Mouse (Mus musculus): ENCODE results near the gene Slc50a1. TPM values are rescaled to one million over a fixed set of nuclear protein-coding genes. Genes with fewer than 3 reads are reported as not detected.
A peak's percentile ranks its signal among the peaks of the same experiment; 100 is the strongest.

Slc50a1 gene
- 35.3 and 38.1 TPM in 2 replicates for polyA plus RNA-seq (2014; fragmentation: Nextera tagmentation; extraction: Ambion mirVana)

DNA sequence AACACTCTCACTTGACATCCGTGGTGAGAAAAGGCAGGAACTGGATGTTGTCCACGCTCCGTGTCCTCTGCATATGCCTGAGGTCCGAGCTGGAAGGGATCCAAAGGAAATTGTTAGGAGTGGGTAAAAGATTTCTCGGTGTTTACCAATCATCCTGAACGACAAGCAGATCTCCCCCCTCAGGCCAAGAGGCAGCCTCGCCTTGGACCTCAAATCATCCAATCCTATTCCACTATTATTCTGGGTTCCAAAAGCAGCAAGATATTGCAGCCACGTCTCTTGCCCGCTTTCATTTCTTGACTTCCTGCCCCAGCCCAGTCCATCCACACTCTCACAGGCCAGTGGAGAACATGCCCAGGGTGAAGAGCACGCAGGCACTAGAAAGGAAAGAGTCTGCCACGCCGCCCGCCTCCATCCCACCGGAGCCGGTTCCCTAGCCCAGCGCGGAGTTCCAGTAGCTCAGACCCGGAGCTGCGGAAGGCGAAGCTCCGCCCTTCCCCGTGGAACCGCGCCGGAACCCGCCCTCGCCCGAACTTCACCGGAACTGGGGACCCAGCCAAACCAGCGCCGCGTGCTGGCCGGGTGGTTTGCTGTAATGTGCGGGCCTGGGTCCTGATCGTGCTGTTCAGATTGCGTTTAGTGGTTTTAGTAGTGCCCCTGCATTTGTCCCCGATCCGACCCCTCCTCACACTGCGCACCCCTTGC lies at the start of gene Slc50a1:
Gene Slc50a1 (minus strand): TSS at position 520 of the 705 bp plus-strand sequence.
- H3K27me3 ChIP-seq (ENCODE audit: control insufficient read depth, insufficient read depth, low read length), result no peaks in the 10 kb centered on the region
- H3K36me3 ChIP-seq (ENCODE audit: control insufficient read depth, insufficient read depth, low read length), result 0 out of 2 replicates have a peak, but pooled peaks cover 4% of the 10 kb centered on the region
- ATAC-seq (ENCODE audit: low FRiP score, low TSS enrichment) (peak; percentile 59; the same call in 1 of the 2 replicates), DNase-seq (peak; percentile 84)
- H3K9me3 ChIP-seq (ENCODE audit: control insufficient read depth, low read length), result no peaks in the 10 kb centered on the region
- peak within 1 kb of the TSS; percentile 53 for H3K9ac ChIP-seq (replicated peaks; ENCODE audit: low read length)
- peaks cover 17% of the 10 kb centered on the region for H3K4me1 ChIP-seq (ENCODE audit: control insufficient read depth, insufficient read depth, low read length)
- H3K4me3 ChIP-seq (replicated peaks; ENCODE audit: low read depth, low read length), result peak within 1 kb of the TSS; percentile 39
- 3% methylated on average over 39 of the region's 39 CpGs for WGBS
- peak within 1 kb of the TSS; percentile 56 for H3K27ac ChIP-seq (replicated peaks; ENCODE audit: low read depth, low read length)
- peak within 1 kb of the TSS; percentile 68 for H3K4me2 ChIP-seq (ENCODE audit: low read length)

GRCm38 (mm10) chr3:89319591-89320350 lies 49.4 kb upstream of the Slc50a1 start:
- peak; percentile 69 for DNase-seq
- Histone ChIP-seq H3K4me1 (ENCODE audit: control insufficient read depth, insufficient read depth, low read length) (peaks cover 50% of the 10 kb centered on the region), H3K27me3 (ENCODE audit: control insufficient read depth, insufficient read depth, low read length) (peaks cover 30% of the 10 kb centered on the region), H3K36me3 (ENCODE audit: control insufficient read depth, insufficient read depth, low read length) (peaks cover 5% of the 10 kb centered on the region), H3K4me2 (ENCODE audit: low read length) (peak overlapping the region; percentile 80), H3K4me3 (replicated peaks; ENCODE audit: low read depth, low read length) (peak overlapping the region; percentile 69), H3K27ac (replicated peaks; ENCODE audit: low read depth, low read length) (peak overlapping the region; percentile 67), H3K9ac (replicated peaks; ENCODE audit: low read length) (peak overlapping the region; percentile 52; the same call in 1 of the 2 replicates), H3K9me3 (ENCODE audit: control insufficient read depth, low read length) (no peaks in the 10 kb centered on the region)
- 3% methylated on average over 58 of the region's 58 CpGs for WGBS
- no peak for ATAC-seq (ENCODE audit: low FRiP score, low TSS enrichment)

GRCm38 (mm10) chr3:89318971-89319590 lies 48.7 kb upstream of the Slc50a1 start:
- peaks cover 12% of the 10 kb centered on the region for H3K36me3 ChIP-seq (ENCODE audit: control insufficient read depth, insufficient read depth, low read length)
- H3K4me3 ChIP-seq (replicated peaks; ENCODE audit: low read depth, low read length), result peak overlapping the region; percentile 69
- peak overlapping the region; percentile 52; the same call in 1 of the 2 replicates for H3K9ac ChIP-seq (replicated peaks; ENCODE audit: low read length)
- DNase-seq (no peak), ATAC-seq (ENCODE audit: low FRiP score, low TSS enrichment) (no peak)
- peak overlapping the region; percentile 80 for H3K4me2 ChIP-seq (ENCODE audit: low read length)
- peaks cover 50% of the 10 kb centered on the region for H3K4me1 ChIP-seq (ENCODE audit: control insufficient read depth, insufficient read depth, low read length)
- WGBS, result 6% methylated on average over 21 of the region's 21 CpGs
- H3K27me3 ChIP-seq (ENCODE audit: control insufficient read depth, insufficient read depth, low read length), result peaks cover 30% of the 10 kb centered on the region
- H3K9me3 ChIP-seq (ENCODE audit: control insufficient read depth, low read length), result no peaks in the 10 kb centered on the region
- H3K27ac ChIP-seq (replicated peaks; ENCODE audit: low read depth, low read length), result peak overlapping the region; percentile 67

DNA sequence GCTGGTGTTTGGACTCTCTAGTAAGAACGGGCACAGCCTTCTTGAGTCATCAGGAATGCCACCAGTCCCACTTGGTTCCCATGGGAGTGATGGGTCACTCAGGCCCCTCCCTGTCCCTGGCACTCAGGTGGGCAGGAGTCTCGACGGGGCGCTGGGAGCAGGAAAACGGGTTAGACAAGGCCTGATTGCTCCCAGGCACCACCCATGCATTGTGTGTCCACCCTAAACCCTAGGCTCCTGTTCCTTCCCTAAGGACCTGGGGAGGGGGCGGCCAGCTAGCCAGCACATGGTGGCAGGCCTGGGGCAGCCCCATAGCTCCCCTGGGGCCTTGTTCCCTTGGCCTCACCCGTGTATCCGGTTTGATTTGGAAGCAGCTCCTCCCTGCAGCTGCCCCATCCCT lies 47.9 kb upstream of the Slc50a1 start:
- 72% methylated on average over 8 of the region's 8 CpGs for WGBS
- Histone ChIP-seq H3K36me3 (ENCODE audit: control insufficient read depth, insufficient read depth, low read length) (peaks cover 18% of the 10 kb centered on the region), H3K4me2 (ENCODE audit: low read length) (no peak overlapping the region), H3K9ac (replicated peaks; ENCODE audit: low read length) (no peak overlapping the region), H3K4me1 (ENCODE audit: control insufficient read depth, insufficient read depth, low read length) (peaks cover 50% of the 10 kb centered on the region), H3K4me3 (replicated peaks; ENCODE audit: low read depth, low read length) (no peak overlapping the region), H3K9me3 (ENCODE audit: control insufficient read depth, low read length) (no peaks in the 10 kb centered on the region), H3K27me3 (ENCODE audit: control insufficient read depth, insufficient read depth, low read length) (peaks cover 30% of the 10 kb centered on the region), H3K27ac (replicated peaks; ENCODE audit: low read depth, low read length) (no peak overlapping the region)
- ATAC-seq (ENCODE audit: low FRiP score, low TSS enrichment) (no peak), DNase-seq (no peak)

GRCm38 (mm10) chr3:89317246-89317645 lies 46.9 kb upstream of the Slc50a1 start:
- Histone ChIP-seq H3K27me3 (ENCODE audit: control insufficient read depth, insufficient read depth, low read length) (peaks cover 30% of the 10 kb centered on the region), H3K36me3 (ENCODE audit: control insufficient read depth, insufficient read depth, low read length) (peaks cover 22% of the 10 kb centered on the region), H3K4me3 (replicated peaks; ENCODE audit: low read depth, low read length) (no peak overlapping the region), H3K4me2 (ENCODE audit: low read length) (0 out of 2 replicates have a peak overlapping the region, but pooled peaks have one; percentile 1), H3K9me3 (ENCODE audit: control insufficient read depth, low read length) (no peaks in the 10 kb centered on the region), H3K27ac (replicated peaks; ENCODE audit: low read depth, low read length) (no peak overlapping the region; the same call in 1 of the 2 replicates), H3K4me1 (ENCODE audit: control insufficient read depth, insufficient read depth, low read length) (peaks cover 50% of the 10 kb centered on the region), H3K9ac (replicated peaks; ENCODE audit: low read length) (no peak overlapping the region)
- ATAC-seq (ENCODE audit: low FRiP score, low TSS enrichment), result no peak
- 54% methylated on average over 6 of the region's 6 CpGs for WGBS
- DNase-seq, result no peak

DNA sequence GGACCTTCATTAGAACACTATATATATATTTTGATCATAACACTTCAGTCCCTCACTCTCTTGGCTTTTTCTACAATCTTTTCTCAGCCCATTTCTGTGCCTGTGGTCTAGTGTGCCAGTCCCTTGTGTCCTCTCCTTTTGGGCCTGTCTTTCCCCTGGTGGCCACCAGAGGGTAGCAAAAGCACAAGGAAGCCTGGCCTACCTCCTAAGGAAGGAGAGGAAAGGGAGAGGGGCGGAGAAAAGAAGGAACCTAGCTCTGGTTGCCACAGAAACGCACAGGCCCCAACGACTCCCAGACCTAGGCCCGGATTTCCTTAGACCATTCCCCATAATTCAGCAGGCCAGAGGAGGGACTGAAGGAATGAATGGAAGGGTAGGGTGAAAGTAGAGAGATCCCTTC lies 46.5 kb upstream of the Slc50a1 start:
- peaks cover 50% of the 10 kb centered on the region for H3K4me1 ChIP-seq (ENCODE audit: control insufficient read depth, insufficient read depth, low read length)
- no peaks in the 10 kb centered on the region for H3K9me3 ChIP-seq (ENCODE audit: control insufficient read depth, low read length)
- H3K36me3 ChIP-seq (ENCODE audit: control insufficient read depth, insufficient read depth, low read length), result peaks cover 22% of the 10 kb centered on the region
- peaks cover 30% of the 10 kb centered on the region for H3K27me3 ChIP-seq (ENCODE audit: control insufficient read depth, insufficient read depth, low read length)
- ATAC-seq (ENCODE audit: low FRiP score, low TSS enrichment), result no peak
- H3K9ac ChIP-seq (replicated peaks; ENCODE audit: low read length), result no peak overlapping the region
- under 1% methylated on average over 4 of the region's 4 CpGs for WGBS
- DNase-seq, result peak; percentile 93
- no peak overlapping the region for H3K4me3 ChIP-seq (replicated peaks; ENCODE audit: low read depth, low read length)
- peak overlapping the region; percentile 45 for H3K4me2 ChIP-seq (ENCODE audit: low read length)
- H3K27ac ChIP-seq (replicated peaks; ENCODE audit: low read depth, low read length), result no peak overlapping the region

- Histone ChIP-seq H3K9me3 (ENCODE audit: control insufficient read depth, low read length) (no peaks in the 10 kb centered on the region), H3K36me3 (ENCODE audit: control insufficient read depth, insufficient read depth, low read length) (peaks cover 22% of the 10 kb centered on the region), H3K4me3 (replicated peaks; ENCODE audit: low read depth, low read length) (0 out of 2 replicates have a peak overlapping the region, but pooled peaks have one; percentile 12), H3K27me3 (ENCODE audit: control insufficient read depth, insufficient read depth, low read length) (peaks cover 30% of the 10 kb centered on the region), H3K4me1 (ENCODE audit: control insufficient read depth, insufficient read depth, low read length) (peaks cover 49% of the 10 kb centered on the region), H3K9ac (replicated peaks; ENCODE audit: low read length) (no peak overlapping the region; the same call in 1 of the 2 replicates), H3K27ac (replicated peaks; ENCODE audit: low read depth, low read length) (no peak overlapping the region), H3K4me2 (ENCODE audit: low read length) (peak overlapping the region; percentile 45)
- 7% methylated on average over 40 of the region's 40 CpGs for WGBS
- ATAC-seq (ENCODE audit: low FRiP score, low TSS enrichment) (no peak), DNase-seq (no peak)
Observed at GRCm38 (mm10) chr3:89315930-89316831, 45.8 kb upstream of the Slc50a1 start.
